ENCODE assay signal across 8 mouse cellular contexts in genomic region chr13:51793425-51793891, GRCm38 (mm10). TPM values are rescaled to one million over a fixed set of nuclear protein-coding genes. Genes with fewer than 3 reads are reported as not detected.
A peak's percentile ranks its signal among the peaks of the same experiment; 100 is the strongest.
DNase-seq lines count a peak whose midpoint lies in the region; ATAC-seq and TF ChIP-seq lines count a peak whose summit lies in the region.

Sema4d (minus strand) TSS chr13:51793747.

- ATAC-seq in frontal cortex, adult (ENCODE audit: low TSS enrichment): peak; percentile 55
- ATAC-seq in granulocyte monocyte progenitor cell, adult 5-6 weeks (replicated peaks; ENCODE audit: poor library complexity, severe bottlenecking): peak; percentile 67
- ATAC-seq in intestine, postnatal 0 days: peak; percentile 58
- peak; percentile 46 for ATAC-seq in limb, embryonic 11.5 days (ENCODE audit: insufficient number of reproducible peaks, low FRiP score, low TSS enrichment, low read depth)
- ATAC-seq in midbrain, embryonic 11.5 days (ENCODE audit: low FRiP score): peak; percentile 80

- H3K4me3 ChIP-seq in cortical plate, adult 2 months (ENCODE audit: insufficient read depth, low read length): peak within 1 kb of the TSS; percentile 86
- H3K4me3 ChIP-seq in intestine, postnatal 0 days (ENCODE audit: low read depth, low read length): peak within 1 kb of the TSS; percentile 78
- peak within 1 kb of the TSS; percentile 80 for H3K4me3 ChIP-seq in limb, embryonic 11.5 days (ENCODE audit: low read depth, low read length)
- peak within 1 kb of the TSS; percentile 80 for H3K4me3 ChIP-seq in midbrain, embryonic 11.5 days (ENCODE audit: low read depth, low read length)
- peak within 1 kb of the TSS; percentile 92 for H3K4me3 ChIP-seq in small intestine, adult 2 months (ENCODE audit: low read depth, low read length)

- peak within 1 kb of the TSS; percentile 98 for H3K4me2 ChIP-seq in intestine, postnatal 0 days (replicated peaks; ENCODE audit: low read depth)
- H3K4me2 ChIP-seq in limb, embryonic 11.5 days (ENCODE audit: low read depth, severe bottlenecking): peak within 1 kb of the TSS; percentile 99
- H3K4me2 ChIP-seq in midbrain, embryonic 11.5 days: peak within 1 kb of the TSS; percentile 100

- peaks cover 18% of the 10 kb centered on the region for H3K4me1 ChIP-seq in cortical plate, adult 2 months (ENCODE audit: control insufficient read depth, insufficient read depth, low read length)
- no peaks in the 10 kb centered on the region for H3K4me1 ChIP-seq in intestine, postnatal 0 days (replicated peaks; ENCODE audit: control insufficient read depth, insufficient read depth, low read length)
- peaks cover 8% of the 10 kb centered on the region; the same call in 1 of the 2 replicates for H3K4me1 ChIP-seq in limb, embryonic 11.5 days (ENCODE audit: control insufficient read depth, insufficient read depth, low read length)
- peaks cover 15% of the 10 kb centered on the region for H3K4me1 ChIP-seq in midbrain, embryonic 11.5 days (ENCODE audit: control insufficient read depth, insufficient read depth, low read length)
- peaks cover 18% of the 10 kb centered on the region for H3K4me1 ChIP-seq in small intestine, adult 2 months (ENCODE audit: control insufficient read depth, insufficient read depth, insufficient read length, low read length)

- DNase-seq in frontal cortex, postnatal 14 days (ENCODE audit: low spot score in 2 of 2): no peak
- peak; percentile 75 for DNase-seq in limb, embryonic 11.5 days (ENCODE audit: low spot score)
- no peak for DNase-seq in midbrain, embryonic 11.5 days (ENCODE audit: low spot score, missing footprints)

- TF ChIP-seq POLR2A in cortical plate, adult 2 months (IDR thresholded peaks at IDR 0.05; ENCODE audit: extremely low read depth, insufficient read depth, low read length): peak; percentile 57
- no peak for TF ChIP-seq POLR2A in small intestine, adult 2 months (IDR thresholded peaks at IDR 0.05; ENCODE audit: low read depth, low read length)

- WGBS in intestine, postnatal 0 days: 2% methylated on average over 39 of the region's 52 CpGs
- 1% methylated on average over 13 of the region's 52 CpGs for WGBS in limb, embryonic 11.5 days
- WGBS in midbrain, embryonic 11.5 days: under 1% methylated on average over 34 of the region's 52 CpGs
- under 1% methylated on average over 47 of the region's 52 CpGs for WGBS in small intestine, adult 2 months

- peak within 1 kb of the TSS; percentile 66 for H3K9ac ChIP-seq in intestine, postnatal 0 days (ENCODE audit: low read depth, low read length)
- peak within 1 kb of the TSS; percentile 75 for H3K9ac ChIP-seq in limb, embryonic 11.5 days (ENCODE audit: low read length)
- H3K9ac ChIP-seq in midbrain, embryonic 11.5 days (ENCODE audit: low read length): peak within 1 kb of the TSS; percentile 80

- H3K27me3 ChIP-seq in intestine, postnatal 0 days (replicated peaks; ENCODE audit: control insufficient read depth, insufficient read depth, low read length): no peaks in the 10 kb centered on the region
- peaks cover 18% of the 10 kb centered on the region for H3K27me3 ChIP-seq in limb, embryonic 11.5 days (ENCODE audit: control insufficient read depth, insufficient read depth, low read length)
- H3K27me3 ChIP-seq in midbrain, embryonic 11.5 days (ENCODE audit: control insufficient read depth, insufficient read depth, low read length): peaks cover 14% of the 10 kb centered on the region
- no peaks in the 10 kb centered on the region for H3K27me3 ChIP-seq in small intestine, adult 2 months (ENCODE audit: control insufficient read depth, insufficient read depth, low read length)

- H3K36me3 ChIP-seq in intestine, postnatal 0 days (ENCODE audit: control insufficient read depth, insufficient read depth): no peaks in the 10 kb centered on the region
- no peaks in the 10 kb centered on the region for H3K36me3 ChIP-seq in limb, embryonic 11.5 days (ENCODE audit: control insufficient read depth, insufficient read depth, low read length)
- no peaks in the 10 kb centered on the region for H3K36me3 ChIP-seq in midbrain, embryonic 11.5 days (ENCODE audit: control insufficient read depth, insufficient read depth, low read length)
- H3K36me3 ChIP-seq in small intestine, adult 2 months (ENCODE audit: control insufficient read depth, insufficient read depth, low read length): no peaks in the 10 kb centered on the region

- peak within 1 kb of the TSS; percentile 94 for H3K27ac ChIP-seq in cortical plate, adult 2 months (ENCODE audit: insufficient read depth, low read length)
- no peak within 1 kb of the TSS for H3K27ac ChIP-seq in intestine, postnatal 0 days (ENCODE audit: low read depth, low read length)
- no peak within 1 kb of the TSS for H3K27ac ChIP-seq in limb, embryonic 11.5 days (replicated peaks; ENCODE audit: low read depth, low read length)
- no peak within 1 kb of the TSS for H3K27ac ChIP-seq in midbrain, embryonic 11.5 days (ENCODE audit: low read depth, low read length)
- peak within 1 kb of the TSS; percentile 35 for H3K27ac ChIP-seq in small intestine, adult 2 months (ENCODE audit: insufficient read depth, low read depth, low read length)

- H3K9me3 ChIP-seq in intestine, postnatal 0 days (ENCODE audit: control insufficient read depth): no peaks in the 10 kb centered on the region
- no peaks in the 10 kb centered on the region for H3K9me3 ChIP-seq in limb, embryonic 11.5 days (ENCODE audit: control insufficient read depth, low read length)
- H3K9me3 ChIP-seq in midbrain, embryonic 11.5 days (ENCODE audit: control insufficient read depth, low read length): no peaks in the 10 kb centered on the region

- TF ChIP-seq CTCF in cortical plate, adult 2 months (IDR thresholded peaks at IDR 0.05; ENCODE audit: extremely low read depth, insufficient read depth, low read length): no peak
- TF ChIP-seq CTCF in intestine, postnatal 0 days (IDR thresholded peaks at IDR 0.05; ENCODE audit: low read depth): no peak
- no peak for TF ChIP-seq CTCF in small intestine, adult 2 months (IDR thresholded peaks at IDR 0.05; ENCODE audit: extremely low read depth, insufficient read length, insufficient replicate concordance, low read depth, low read length)

RNA-seq across cellular contexts. Expression of gene Sema4d, which starts in this region (rescaled TPM):
- polyA plus RNA-seq in cortical plate, adult 2 months (2012; rRNA removed): 88.7 and 99.9 TPM in 2 replicates
- total RNA-seq in granulocyte monocyte progenitor cell, adult 5-6 weeks (2014; fragmentation: Nextera tagmentation): 31.5 and 32.8 TPM in 2 replicates
- 8.3 and 9.9 TPM in 2 replicates for total RNA-seq in granulocyte monocyte progenitor cell, adult 5-6 weeks (2017)
- polyA plus RNA-seq in intestine, postnatal 0 days (2015; fragmentation: Nextera tagmentation; extraction: Ambion mirVana): 3.4 TPM in 2 replicates
- 5.1 and 5.3 TPM in 2 replicates for polyA plus RNA-seq in limb, embryonic 11.5 days (2014; fragmentation: Nextera tagmentation; extraction: Ambion mirVana)
- 4.9 and 5.0 TPM in 2 replicates for polyA plus RNA-seq in midbrain, embryonic 11.5 days (2014; fragmentation: Nextera tagmentation; extraction: Ambion mirVana)
- polyA plus RNA-seq in small intestine, adult 2 months (2012; rRNA removed): 10.8 and 15.1 TPM in 2 replicates

Comparison
In these comparisons a context has a peak if more than half of its experiments do, and no peak if none do; other contexts are left out.
1. H3K27ac ChIP-seq: peak in cortical plate, adult 2 months (single experiment) and small intestine, adult 2 months (single experiment); none in intestine, postnatal 0 days (single experiment), limb, embryonic 11.5 days (single experiment) and midbrain, embryonic 11.5 days (single experiment).
2. Peak in every context shown above with its lines, with median percentiles within 50 percentile points of each other: ATAC-seq, H3K4me3 ChIP-seq, H3K4me2 ChIP-seq and H3K9ac ChIP-seq.